Mouse (Mus musculus) liver, embryonic 18 days (tissue): ENCODE measurements around the gene Tacstd2. TPM values are rescaled to one million over a fixed set of nuclear protein-coding genes. Genes with fewer than 3 reads are reported as not detected.

Experiments used
- polyA plus RNA-seq: library from polyadenylated mRNA; depleted of rRNA; stranded (reverse); fragments of >200 nt; gene quantifications from 2 replicates; pipeline ENCODE4 v1.2.3, GENCODE M21; 2012; rRNA removed

Gene Tacstd2
- 0.77 and 0.97 TPM in 2 replicates for polyA plus RNA-seq

DNA sequence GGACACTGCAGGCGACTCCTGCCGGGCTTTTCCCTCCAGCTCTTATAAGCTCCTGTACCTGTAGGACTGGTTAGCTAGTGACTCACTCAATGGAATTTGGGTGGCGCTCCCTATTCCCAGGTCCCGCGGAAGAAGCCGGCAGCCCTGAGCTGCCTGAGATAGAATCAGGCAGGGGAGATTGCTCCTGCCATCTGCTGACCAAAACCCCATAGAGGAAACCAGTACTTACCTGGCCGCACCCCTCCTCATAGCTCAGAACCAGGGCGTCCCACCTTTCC lies at the start of gene Tacstd2:
Gene Tacstd2, minus strand, starts transcription at position 20 of the 278 bp plus-strand sequence.

DNA sequence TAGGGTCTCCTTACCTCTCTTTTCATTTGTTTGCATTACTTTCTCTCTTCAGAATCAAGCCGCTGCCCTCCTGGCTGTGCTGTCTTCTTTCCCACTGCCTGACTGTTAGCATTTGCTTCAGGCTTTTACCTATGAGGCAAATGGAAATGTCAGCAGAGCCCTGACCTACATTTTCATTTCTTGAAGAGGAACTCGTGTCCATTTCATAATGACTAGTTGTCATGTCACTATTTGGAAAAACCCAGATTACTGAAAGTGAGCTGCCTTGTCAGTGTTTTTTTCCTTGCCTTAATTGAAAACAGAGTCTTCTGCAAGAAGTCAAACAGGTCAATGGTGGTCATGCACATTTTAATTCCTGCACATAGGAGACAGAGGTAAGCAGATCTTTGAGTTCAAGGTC lies 43.8 kb downstream of the Tacstd2 start, which contains the start of gene Il23r:
Gene Il23r, minus strand, starts transcription at position 101 of the 400 bp plus-strand sequence.

Other genes starting within 250 kb of the Tacstd2 start
- 0.35 and 0.46 TPM in 2 replicates for gene Il12rb2, start 159.6 kb downstream of the Tacstd2 start, polyA plus RNA-seq
- not detected in 2 replicates for gene Il23r, start 43.9 kb downstream of the Tacstd2 start, polyA plus RNA-seq